Mouse (Mus musculus): ENCODE data around the gene Dnajb3.

The Dnajb3 gene

GRCm38 (mm10) chr1:88205294-88205922 is at the start of gene Dnajb3:
Gene Dnajb3, minus strand, starts transcription at chr1:88205782.
- peak; percentile 55 to 80 for DNase-seq (ENCODE audit: low spot score in 2 of 2)

- peak in 1 of 2 experiments; percentile 81 for DNase-seq (ENCODE audit: low spot score in 2 of 2)
Observed at GRCm38 (mm10) chr1:88254793-88255465, 49.3 kb upstream of the Dnajb3 start.

DNA sequence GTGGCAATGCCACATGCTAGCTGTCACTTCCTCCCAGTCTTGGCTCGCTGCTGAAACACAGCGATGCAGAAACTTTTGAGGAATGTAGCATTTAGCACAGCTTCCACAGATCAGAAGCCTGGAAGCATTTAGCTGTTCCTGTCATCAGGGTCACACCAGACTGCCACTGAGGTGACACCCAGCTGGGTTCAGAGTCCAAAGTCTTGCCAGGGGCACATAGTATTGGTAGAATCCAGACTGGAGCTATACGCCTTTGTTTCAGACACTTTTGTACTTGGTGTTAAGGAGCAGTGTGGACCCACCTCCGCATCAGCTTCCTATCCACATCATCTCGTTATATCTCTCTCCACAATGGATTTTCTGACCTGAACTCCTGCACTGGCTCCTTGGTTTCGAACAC is 48.0 kb upstream of the Dnajb3 start:
- no peak for DNase-seq (ENCODE audit: low spot score in 2 of 2)

DNA sequence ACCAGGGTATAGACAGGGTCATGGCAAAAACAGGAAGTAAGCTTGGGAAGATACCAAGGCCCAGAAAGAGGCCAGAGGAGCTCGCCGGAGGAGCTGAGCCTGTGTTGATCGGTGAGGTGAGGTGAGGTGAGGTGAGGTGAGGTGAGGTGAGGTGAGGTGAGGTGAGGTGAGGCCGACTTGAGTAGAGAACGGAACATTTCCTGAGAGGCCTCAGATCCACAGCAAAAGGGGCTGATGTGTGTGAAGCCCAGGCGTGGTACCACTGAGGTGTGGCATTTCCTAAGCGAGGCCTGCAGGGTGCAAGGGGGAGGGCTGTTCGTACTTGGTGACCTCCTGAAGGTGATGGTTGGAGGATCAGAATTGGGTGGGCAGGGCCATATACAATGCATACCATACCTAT is 47.5 kb upstream of the Dnajb3 start:
- DNase-seq (ENCODE audit: low spot score in 2 of 2) = no peak

DNA sequence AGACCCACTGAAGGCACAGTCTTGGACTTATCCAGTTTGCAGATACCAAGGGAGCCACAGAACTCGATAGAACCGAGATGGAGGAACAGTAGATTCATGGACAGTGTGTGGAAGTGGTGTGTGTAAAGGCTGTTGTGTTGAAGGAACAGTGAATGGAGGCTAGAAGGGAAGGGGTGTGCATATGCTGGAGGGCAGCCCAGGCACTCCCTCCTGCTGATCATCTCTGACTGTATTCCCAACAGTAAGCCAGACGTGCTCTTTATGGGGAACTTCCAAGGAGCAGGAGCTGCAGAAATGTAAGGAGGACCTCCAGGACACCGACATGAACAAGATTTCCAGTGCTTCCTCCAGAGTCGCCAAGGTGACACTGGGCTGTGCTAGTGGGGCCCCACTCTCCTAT is 44.4 kb upstream of the Dnajb3 start:
- no peak for DNase-seq (ENCODE audit: low spot score in 2 of 2)

- no peak for DNase-seq (ENCODE audit: low spot score in 2 of 2)
Observed at GRCm38 (mm10) chr1:88249596-88249995, 44.0 kb upstream of the Dnajb3 start.

- DNase-seq (ENCODE audit: low spot score in 2 of 2) = no peak
Observed at GRCm38 (mm10) chr1:88248658-88249057, 43.1 kb upstream of the Dnajb3 start.

DNA sequence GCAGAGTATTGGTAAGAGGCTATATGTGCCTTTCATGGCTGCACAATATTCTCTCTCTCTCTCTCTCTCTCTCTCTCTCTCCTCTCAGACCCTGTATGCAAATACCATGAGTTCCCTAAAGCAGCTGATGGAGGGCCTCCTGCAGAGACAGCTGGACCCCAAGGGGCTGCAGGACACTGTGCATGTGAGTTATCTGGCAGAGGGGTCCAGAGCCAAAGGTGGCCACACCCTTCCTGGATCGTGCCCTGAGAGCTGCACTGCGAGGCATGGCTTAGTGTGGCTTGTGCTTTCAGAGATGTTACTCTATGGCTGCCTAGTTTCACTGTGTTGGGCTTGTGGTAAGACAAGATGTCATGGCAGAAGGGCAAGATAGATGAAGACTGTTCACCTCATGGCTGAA is 42.1 kb upstream of the Dnajb3 start:
- no peak for DNase-seq (ENCODE audit: low spot score in 2 of 2)

GRCm38 (mm10) chr1:88246386-88246785 is 40.8 kb upstream of the Dnajb3 start:
- DNase-seq (ENCODE audit: low spot score in 2 of 2) = no peak

GRCm38 (mm10) chr1:88245881-88246280 is 40.3 kb upstream of the Dnajb3 start:
- no peak for DNase-seq (ENCODE audit: low spot score in 2 of 2)

- no peak for DNase-seq (ENCODE audit: low spot score in 2 of 2)
Observed at GRCm38 (mm10) chr1:88243861-88244260, 38.3 kb upstream of the Dnajb3 start.

DNA sequence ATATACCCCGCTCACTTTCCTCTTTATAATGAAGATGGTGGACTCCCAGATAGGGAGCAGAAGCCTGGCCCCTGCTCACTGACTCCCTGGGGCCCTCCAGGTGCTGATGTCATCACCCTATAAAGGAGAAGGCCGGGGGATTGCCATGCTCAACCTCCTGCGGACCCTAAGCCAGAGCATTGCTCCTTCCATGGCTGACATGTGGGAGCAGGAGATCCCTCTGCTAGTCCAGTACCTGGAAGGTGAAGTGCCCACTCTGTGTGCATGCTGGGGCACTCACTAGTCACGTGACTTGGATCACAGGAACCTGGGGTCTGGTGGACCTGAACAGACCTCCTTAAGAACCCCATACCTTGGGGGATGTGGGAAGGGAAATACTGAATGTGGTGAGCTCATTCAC is 35.0 kb upstream of the Dnajb3 start:
- DNase-seq (ENCODE audit: low spot score in 2 of 2) = no peak

DNA sequence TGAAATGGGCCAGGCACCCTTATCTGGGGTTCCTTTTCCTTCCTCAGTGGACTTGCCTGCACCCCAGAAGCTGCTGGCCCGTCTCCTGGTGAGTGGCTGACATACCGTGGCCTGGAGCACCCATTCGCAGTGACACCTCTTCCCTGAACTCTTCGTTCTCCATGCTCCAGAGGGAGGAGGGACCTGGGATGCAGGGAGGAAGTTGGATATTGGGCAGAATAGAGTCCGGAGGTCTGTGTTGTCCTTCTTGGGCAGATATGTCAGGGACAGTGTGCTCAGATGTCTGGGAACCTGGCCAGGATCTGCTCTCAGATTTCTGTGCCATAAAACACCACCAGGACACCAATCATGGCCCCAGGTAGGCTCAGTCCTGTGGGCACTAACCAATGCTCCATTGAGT is 34.5 kb upstream of the Dnajb3 start:
- no peak for DNase-seq (ENCODE audit: low spot score in 2 of 2)

- DNase-seq (ENCODE audit: low spot score in 2 of 2) = peak in 1 of 2 experiments; percentile 53
Observed at GRCm38 (mm10) chr1:88238771-88239170, 33.2 kb upstream of the Dnajb3 start.

DNA sequence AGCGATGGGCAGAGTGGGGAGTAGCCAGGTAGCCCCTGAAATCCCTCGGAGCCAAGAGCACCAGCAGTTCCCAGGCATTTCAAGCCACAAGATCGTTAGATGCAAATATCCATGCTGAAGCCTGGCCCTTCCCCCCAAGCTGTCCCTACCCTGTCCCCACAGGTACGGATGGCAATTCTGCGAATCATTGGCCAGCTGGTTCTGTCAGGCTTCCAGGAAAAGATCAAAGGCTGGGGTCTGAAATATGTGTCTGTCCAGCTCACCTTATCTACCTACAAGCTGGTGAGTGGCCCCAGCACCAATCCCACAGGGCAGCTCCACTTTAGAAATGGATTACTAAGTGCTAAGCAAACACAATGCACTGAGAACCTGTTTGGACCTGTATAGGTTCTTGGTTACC is 31.7 kb upstream of the Dnajb3 start:
- DNase-seq (ENCODE audit: low spot score in 2 of 2) = no peak

- no peak for DNase-seq (ENCODE audit: low spot score in 2 of 2)
Observed at GRCm38 (mm10) chr1:88235894-88236415, 30.4 kb upstream of the Dnajb3 start.

GRCm38 (mm10) chr1:88235046-88235893 is 29.7 kb upstream of the Dnajb3 start:
- peak in 1 of 2 experiments; percentile 42 for DNase-seq (ENCODE audit: low spot score in 2 of 2)

- no peak for DNase-seq (ENCODE audit: low spot score in 2 of 2)
Observed at GRCm38 (mm10) chr1:88234646-88235045, 29.1 kb upstream of the Dnajb3 start.

DNA sequence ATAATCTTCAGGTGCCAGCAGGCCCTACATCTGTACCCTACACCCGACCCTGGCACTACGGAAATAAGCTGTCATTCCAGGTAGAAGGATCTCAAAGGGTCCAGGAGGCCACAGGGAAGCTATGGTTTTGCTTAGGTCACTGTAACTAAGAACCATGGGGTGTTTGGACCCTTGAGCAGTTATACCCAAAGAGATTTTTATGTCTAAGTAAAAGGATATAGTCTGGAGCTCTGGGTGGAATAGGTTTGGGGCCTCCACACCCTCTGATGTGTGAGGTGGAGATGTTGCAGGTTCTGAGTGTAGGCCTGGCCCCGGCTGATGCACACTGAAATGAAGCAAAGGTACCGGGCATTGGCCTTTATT is 28.6 kb upstream of the Dnajb3 start:
- no peak for DNase-seq (ENCODE audit: low spot score in 2 of 2)

DNA sequence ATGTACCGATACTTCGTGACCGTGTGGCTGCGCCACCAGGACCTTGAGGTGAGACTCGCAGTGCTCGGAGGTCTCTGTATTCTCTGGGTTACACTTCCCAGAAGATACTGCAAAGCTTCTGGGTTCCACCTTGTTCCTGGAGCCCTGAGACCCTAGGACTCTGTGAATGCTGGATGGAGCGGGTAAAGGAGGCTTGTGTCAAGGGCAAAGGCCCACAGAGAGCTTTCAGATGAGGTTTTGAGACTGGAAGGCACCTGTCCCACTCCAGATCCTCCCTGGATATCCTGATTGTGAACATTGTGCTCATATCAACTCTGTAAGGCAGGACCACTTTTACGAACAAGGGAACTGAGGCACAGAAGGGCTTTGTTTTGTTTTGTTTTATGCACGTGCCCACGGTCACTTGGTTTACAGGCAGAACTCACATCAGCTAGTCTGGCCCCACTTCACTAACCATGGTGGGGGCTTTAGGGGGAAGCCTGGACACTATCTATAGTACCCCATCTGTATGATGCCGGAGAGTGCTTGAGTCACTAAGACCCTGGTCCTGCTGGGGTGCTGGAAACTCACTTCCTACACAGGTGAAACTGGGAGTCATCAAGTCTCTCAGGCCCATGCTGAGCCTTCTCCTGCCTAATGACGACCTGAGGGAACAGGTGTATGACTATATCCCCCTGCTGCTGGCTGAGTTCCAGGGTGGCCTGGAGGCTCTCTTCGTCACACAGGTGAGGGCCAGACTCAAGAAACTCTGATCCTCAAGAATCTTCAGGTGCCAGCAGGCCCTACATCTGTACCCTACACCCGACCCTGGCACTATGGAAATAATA is 28.1 kb upstream of the Dnajb3 start:
- peak in 1 of 2 experiments; percentile 36 for DNase-seq (ENCODE audit: low spot score in 2 of 2)

DNA sequence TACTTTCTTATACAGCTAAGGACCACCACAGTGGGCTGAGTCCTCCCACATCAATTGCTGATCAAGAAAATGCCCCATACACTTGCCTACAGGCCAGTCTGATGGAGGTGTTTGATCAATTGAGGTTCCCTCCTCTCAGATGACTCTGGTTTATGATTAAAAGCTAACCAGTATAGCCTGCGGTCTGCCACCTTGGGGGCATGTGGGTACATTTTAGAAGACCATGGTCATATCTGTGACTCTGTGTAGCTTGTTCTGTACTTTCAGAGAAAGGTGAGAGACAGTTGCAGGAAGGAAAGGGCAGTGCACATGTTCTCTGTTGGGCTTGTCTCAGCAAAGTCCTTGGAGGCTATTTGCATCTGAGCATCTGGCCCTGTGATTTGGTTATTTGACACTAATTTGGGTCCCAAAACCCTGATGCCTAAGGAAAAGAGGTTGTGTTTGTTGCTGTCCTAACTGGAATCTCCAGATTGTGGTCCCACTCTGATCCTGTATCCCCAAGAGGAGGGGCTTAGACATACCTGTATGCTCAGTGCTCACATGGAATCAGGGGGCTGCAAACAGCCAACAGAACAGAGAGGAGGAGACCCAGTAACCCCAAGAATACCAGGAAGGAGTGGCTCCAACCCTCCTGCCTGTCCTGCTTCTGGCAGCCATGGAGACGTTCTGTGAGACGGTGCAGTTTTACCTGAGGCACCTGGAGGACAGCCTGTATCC is 27.2 kb upstream of the Dnajb3 start:
- DNase-seq (ENCODE audit: low spot score in 2 of 2) = peak in 1 of 2 experiments; percentile 32

All from cerebellum, postnatal 4 days (tissue).